Mouse (Mus musculus) stomach, embryonic 15.5 days (tissue): ENCODE data around the gene Stx2. TPM values are rescaled to one million over a fixed set of nuclear protein-coding genes. Genes with fewer than 3 reads are reported as not detected.
"Not testable (repeated sequence)": the region's sequence is repeated elsewhere in the genome, so short reads cannot be mapped to it uniquely, and the experiment has no call there.

Source experiments
- ATAC-seq: fragments of 200-750 bp; cut with Nextera tagmentation; 2 replicates; pipeline ENCODE4 v1.8.0; 2017; ENCODE audit warnings: low read depth, moderate number of reproducible peaks, moderate TSS enrichment; ENCODE audit not compliant: insufficient read depth, low FRiP score
- H3K27ac ChIP-seq: fragments of 300-500 bp; sonication (generic); 2 replicates; pipeline ENCODE4 v1.5.1; 2015; ENCODE audit warnings: mild to moderate bottlenecking, inconsistent platforms
- H3K27me3 ChIP-seq: fragments of 300-500 bp; sonication (generic); replicated peaks from 2 replicates; pipeline ENCODE4 v1.6.1; 2015; ENCODE audit warnings: inconsistent platforms
- H3K36me3 ChIP-seq: fragments of 300-500 bp; sonication (generic); 2 replicates; pipeline ENCODE4 v1.6.1; 2015; ENCODE audit warnings: inconsistent platforms
- H3K4me1 ChIP-seq: fragments of 300-500 bp; sonication (generic); 2 replicates; pipeline ENCODE4 v1.6.1; 2015; ENCODE audit warnings: inconsistent platforms
- H3K4me2 ChIP-seq: fragments of 300-500 bp; sonication (generic); 2 replicates; pipeline ENCODE4 v1.6.1; 2015; ENCODE audit warnings: mild to moderate bottlenecking, inconsistent platforms
- H3K4me3 ChIP-seq: fragments of 300-500 bp; sonication (generic); replicated peaks from 2 replicates; pipeline ENCODE4 v1.5.1; 2015; ENCODE audit warnings: inconsistent platforms
- H3K9ac ChIP-seq: fragments of 300-500 bp; sonication (generic); 2 replicates; pipeline ENCODE4 v1.6.1; 2015; ENCODE audit warnings: inconsistent platforms
- H3K9me3 ChIP-seq: fragments of 300-500 bp; sonication (generic); 2 replicates; pipeline ENCODE4 v1.6.1; 2016; ENCODE audit warnings: inconsistent platforms
- WGBS: fragments of 180-500 bp; shearing (Covaris S2); methylation state at CpG from one replicate; pipeline ENCODE4 v1.1.7; 2015; 5-methylcytosine and 5-hydroxymethylcytosine counted together
- polyA plus RNA-seq: library from polyadenylated mRNA; unstranded; fragments of >200 nt; fragmentation: Nextera tagmentation; extraction: Ambion mirVana; gene quantifications from 2 replicates; pipeline ENCODE4 v1.2.1, GENCODE M21; 2015

The Stx2 gene
- polyA plus RNA-seq, 1 experiment from 2014 or later, result 34.6 TPM

- H3K27me3 ChIP-seq, H3K9ac ChIP-seq, H3K4me1 ChIP-seq, H3K4me3 ChIP-seq, H3K27ac ChIP-seq, H3K4me2 ChIP-seq, H3K9me3 ChIP-seq, ATAC-seq, H3K36me3 ChIP-seq: not testable (repeated sequence)
- 64% methylated on average over 1 of the region's 1 CpGs for whole genome bisulfite sequencing
Observed at GRCm38 (mm10) chr5:128977466-128977865, 30.9 kb downstream of the Stx2 start.

GRCm38 (mm10) chr5:128976266-128976665 lies 32.1 kb downstream of the Stx2 start:
- no peaks in the 10 kb centered on the region for H3K4me1 ChIP-seq
- ATAC-seq, result no peak
- no peak overlapping the region for H3K9ac ChIP-seq
- no peak overlapping the region for H3K4me3 ChIP-seq
- no peak overlapping the region for H3K4me2 ChIP-seq
- no peaks in the 10 kb centered on the region for H3K36me3 ChIP-seq
- H3K27me3 ChIP-seq, result no peaks in the 10 kb centered on the region
- no peak overlapping the region for H3K27ac ChIP-seq
- WGBS, result 28% methylated on average over 4 of the region's 4 CpGs
- H3K9me3 ChIP-seq, result no peaks in the 10 kb centered on the region

GRCm38 (mm10) chr5:128971298-128971697 lies 37.1 kb downstream of the Stx2 start:
- Histone ChIP-seq H3K36me3 (no peaks in the 10 kb centered on the region), H3K9me3 (no peaks in the 10 kb centered on the region), H3K4me2 (no peak overlapping the region), H3K9ac (no peak overlapping the region), H3K4me1 (no peaks in the 10 kb centered on the region), H3K4me3 (no peak overlapping the region), H3K27ac (no peak overlapping the region), H3K27me3 (no peaks in the 10 kb centered on the region)
- WGBS, result 20% methylated on average over 14 of the region's 14 CpGs
- ATAC-seq, result no peak

GRCm38 (mm10) chr5:128970878-128971277 lies 37.5 kb downstream of the Stx2 start:
- Histone ChIP-seq H3K4me2 (no peak overlapping the region), H3K4me3 (no peak overlapping the region), H3K9ac (no peak overlapping the region), H3K9me3 (no peaks in the 10 kb centered on the region), H3K4me1 (no peaks in the 10 kb centered on the region), H3K27ac (no peak overlapping the region), H3K27me3 (no peaks in the 10 kb centered on the region), H3K36me3 (no peaks in the 10 kb centered on the region)
- WGBS, result 62% methylated on average over 10 of the region's 10 CpGs
- ATAC-seq, result no peak

GRCm38 (mm10) chr5:128964353-128964752 lies 44.0 kb downstream of the Stx2 start:
- Histone ChIP-seq H3K9ac (no peak overlapping the region), H3K4me2 (no peak overlapping the region), H3K4me1 (no peaks in the 10 kb centered on the region), H3K27me3 (no peaks in the 10 kb centered on the region), H3K9me3 (no peaks in the 10 kb centered on the region; the same call in 1 of the 2 replicates), H3K27ac (no peak overlapping the region), H3K4me3 (no peak overlapping the region), H3K36me3 (no peaks in the 10 kb centered on the region)
- ATAC-seq, result no peak
- WGBS, result 52% methylated on average over 4 of the region's 4 CpGs

GRCm38 (mm10) chr5:128958916-128959315 lies 49.5 kb downstream of the Stx2 start:
- ATAC-seq, result no peak
- Histone ChIP-seq H3K27me3 (no peaks in the 10 kb centered on the region), H3K36me3 (no peaks in the 10 kb centered on the region), H3K4me3 (no peak overlapping the region), H3K4me1 (no peaks in the 10 kb centered on the region), H3K27ac (no peak overlapping the region), H3K4me2 (no peak overlapping the region), H3K9ac (no peak overlapping the region), H3K9me3 (no peaks in the 10 kb centered on the region; the same call in 1 of the 2 replicates)
- 90% methylated on average over 3 of the region's 3 CpGs for WGBS

GRCm38 (mm10) chr5:128954371-128954770 lies 54.0 kb downstream of the Stx2 start:
- H3K4me2 ChIP-seq, H3K27ac ChIP-seq, H3K27me3 ChIP-seq, H3K9ac ChIP-seq, ATAC-seq, H3K36me3 ChIP-seq, H3K9me3 ChIP-seq, H3K4me3 ChIP-seq, H3K4me1 ChIP-seq: not testable (repeated sequence)
- 88% methylated on average over 5 of the region's 5 CpGs for WGBS

- H3K9ac ChIP-seq, result no peak within 1 kb of the TSS
- peak within 1 kb of the TSS; percentile 19; the same call in 1 of the 2 replicates for H3K4me3 ChIP-seq
- WGBS, result 11% methylated on average over 17 of the region's 17 CpGs
- no peaks in the 10 kb centered on the region for H3K9me3 ChIP-seq
- peaks cover 3% of the 10 kb centered on the region; the same call in 1 of the 2 replicates for H3K4me1 ChIP-seq
- ATAC-seq, result no peak; the same call in 1 of the 2 replicates
- no peak within 1 kb of the TSS for H3K27ac ChIP-seq
- H3K36me3 ChIP-seq, result no peaks in the 10 kb centered on the region
- H3K27me3 ChIP-seq, result peaks cover 5% of the 10 kb centered on the region
- peak within 1 kb of the TSS; percentile 51 for H3K4me2 ChIP-seq
Observed at GRCm38 (mm10) chr5:128953278-128954070, 54.9 kb downstream of the Stx2 start, which contains the start of gene Rimbp2. TSS of gene Rimbp2 (minus strand) at chr5:128953486.

GRCm38 (mm10) chr5:128952291-128953195 lies 55.8 kb downstream of the Stx2 start:
- H3K9me3 ChIP-seq, result no peaks in the 10 kb centered on the region
- peaks cover 3% of the 10 kb centered on the region; the same call in 1 of the 2 replicates for H3K4me1 ChIP-seq
- under 1% methylated on average over 35 of the region's 35 CpGs for WGBS
- ATAC-seq, result no peak; the same call in 1 of the 2 replicates
- H3K4me3 ChIP-seq, result peak overlapping the region; percentile 19; the same call in 1 of the 2 replicates
- no peaks in the 10 kb centered on the region for H3K36me3 ChIP-seq
- H3K9ac ChIP-seq, result no peak overlapping the region
- no peak overlapping the region for H3K27ac ChIP-seq
- H3K27me3 ChIP-seq, result peaks cover 5% of the 10 kb centered on the region
- H3K4me2 ChIP-seq, result peak overlapping the region; percentile 51

- H3K36me3 ChIP-seq, result no peaks in the 10 kb centered on the region
- H3K9me3 ChIP-seq, result no peaks in the 10 kb centered on the region
- peaks cover 3% of the 10 kb centered on the region; the same call in 1 of the 2 replicates for H3K4me1 ChIP-seq
- no peak overlapping the region for H3K4me2 ChIP-seq
- H3K27ac ChIP-seq, result no peak overlapping the region
- peaks cover 5% of the 10 kb centered on the region for H3K27me3 ChIP-seq
- 38% methylated on average over 4 of the region's 4 CpGs for WGBS
- ATAC-seq, result no peak
- H3K9ac ChIP-seq, result no peak overlapping the region
- no peak overlapping the region for H3K4me3 ChIP-seq
Observed at GRCm38 (mm10) chr5:128951472-128951871, 56.9 kb downstream of the Stx2 start.

- Histone ChIP-seq H3K27me3 (no peaks in the 10 kb centered on the region), H3K4me2 (no peak overlapping the region), H3K9me3 (no peaks in the 10 kb centered on the region), H3K9ac (no peak overlapping the region), H3K4me3 (no peak overlapping the region), H3K4me1 (no peaks in the 10 kb centered on the region), H3K36me3 (no peaks in the 10 kb centered on the region), H3K27ac (no peak overlapping the region)
- 70% methylated on average over 5 of the region's 5 CpGs for WGBS
- no peak for ATAC-seq
Observed at GRCm38 (mm10) chr5:128947093-128947492, 61.3 kb downstream of the Stx2 start.

GRCm38 (mm10) chr5:128940436-128940835 lies 67.9 kb downstream of the Stx2 start:
- H3K36me3 ChIP-seq, result no peaks in the 10 kb centered on the region
- H3K4me1 ChIP-seq, result 0 out of 2 replicates have a peak, but pooled peaks cover under 1% of the 10 kb centered on the region
- no peak for ATAC-seq
- no peak overlapping the region for H3K27ac ChIP-seq
- H3K4me3 ChIP-seq, result no peak overlapping the region
- no peaks in the 10 kb centered on the region for H3K9me3 ChIP-seq
- H3K27me3 ChIP-seq, result no peaks in the 10 kb centered on the region
- H3K9ac ChIP-seq, result no peak overlapping the region
- WGBS, result 70% methylated on average over 10 of the region's 10 CpGs
- H3K4me2 ChIP-seq, result no peak overlapping the region
